Mouse (Mus musculus) hindbrain, embryonic 10.5 days (tissue): Measurements from ENCODE around the gene Bahcc1. TPM values are rescaled to one million over a fixed set of nuclear protein-coding genes. Genes with fewer than 3 reads are reported as not detected.
A peak's percentile ranks its signal among the peaks of the same experiment; 100 is the strongest.

Source experiments
- DNase-seq: peaks from one replicate; pipeline ENCODE4 v3.0.0-alpha.2; 2017; ENCODE audit warnings: low spot score
- H3K27ac ChIP-seq: fragments of 300-500 bp; sonication (generic); 2 replicates; pipeline ENCODE4 v1.5.1; 2016; ENCODE audit warnings: mild to moderate bottlenecking, moderate library complexity
- H3K27me3 ChIP-seq: fragments of 300-500 bp; sonication (generic); 2 replicates; pipeline ENCODE4 v1.6.1; 2016; ENCODE audit warnings: mild to moderate bottlenecking; ENCODE audit not compliant: poor library complexity, insufficient read depth, severe bottlenecking
- H3K36me3 ChIP-seq: fragments of 300-500 bp; sonication (generic); 2 replicates; pipeline ENCODE4 v1.6.1; 2016; ENCODE audit warnings: mild to moderate bottlenecking, moderate library complexity
- H3K4me1 ChIP-seq: fragments of 300-500 bp; sonication (generic); replicated peaks from 2 replicates; pipeline ENCODE4 v1.6.1; 2016; ENCODE audit warnings: mild to moderate bottlenecking
- H3K4me3 ChIP-seq: fragments of 300-500 bp; sonication (generic); 2 replicates; pipeline ENCODE4 v1.5.1; 2016; ENCODE audit warnings: mild to moderate bottlenecking, moderate library complexity
- H3K9me3 ChIP-seq: fragments of 300-500 bp; sonication (generic); 2 replicates; pipeline ENCODE4 v1.6.1; 2016; ENCODE audit warnings: mild to moderate bottlenecking, moderate library complexity
- whole genome bisulfite sequencing: fragments of 180-500 bp; shearing (Covaris S2); methylation state at CpG from one replicate; pipeline ENCODE4 v1.1.7; 2016; 5-methylcytosine and 5-hydroxymethylcytosine counted together
- polyA plus RNA-seq: library from polyadenylated mRNA; unstranded; fragments of >200 nt; fragmentation: Nextera tagmentation; extraction: Ambion mirVana; gene quantifications from 2 replicates; pipeline ENCODE4 v1.2.1, GENCODE M21; 2016

Bahcc1 gene
- polyA plus RNA-seq, 1 experiment from 2014 or later = 17.0 TPM

DNA sequence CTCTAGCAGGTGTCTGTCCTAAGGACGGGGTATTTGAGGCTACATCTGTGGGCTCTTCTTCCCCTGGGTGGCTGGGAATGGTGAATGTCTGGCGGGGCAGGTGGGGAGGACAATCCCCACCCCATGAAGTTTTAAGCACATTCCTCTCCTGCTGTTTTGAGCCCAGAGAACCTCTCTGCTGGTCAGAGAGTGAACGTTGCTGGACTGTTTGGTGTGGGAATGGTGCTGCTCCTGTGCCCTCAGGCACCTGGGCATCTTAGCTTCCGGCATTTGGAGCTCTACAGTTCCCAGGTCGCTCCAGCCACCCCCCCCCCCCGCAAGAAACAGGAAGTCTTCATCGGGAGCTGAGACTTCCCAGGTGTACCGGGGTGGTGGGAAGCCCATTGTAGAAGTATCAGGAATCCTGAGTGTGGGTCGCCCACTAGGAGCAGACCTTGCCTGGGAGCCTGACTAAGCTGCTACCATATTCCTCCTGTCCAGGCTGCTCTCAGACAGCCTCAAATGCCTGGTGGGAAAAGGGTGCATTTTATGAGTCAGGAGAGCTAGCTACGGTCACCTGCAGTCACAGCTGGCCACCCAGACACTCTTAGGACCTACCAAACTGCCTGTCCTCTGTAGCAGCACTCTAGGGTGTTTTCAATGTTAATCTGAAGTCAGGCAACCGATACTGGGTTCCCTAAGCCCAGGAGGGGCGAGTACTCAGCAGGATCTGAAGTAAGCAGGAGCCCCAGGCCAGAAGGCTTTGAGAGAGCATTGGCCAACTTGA is 73.8 kb downstream of the Bahcc1 start:
- DNase-seq = no peak
- H3K4me3 ChIP-seq = peak overlapping the region; percentile 63
- H3K36me3 ChIP-seq = no peaks in the 10 kb centered on the region
- 42% methylated on average over 12 of the region's 12 CpGs for WGBS
- peaks cover 34% of the 10 kb centered on the region for H3K27me3 ChIP-seq
- no peaks in the 10 kb centered on the region for H3K9me3 ChIP-seq
- H3K4me1 ChIP-seq = peaks cover 79% of the 10 kb centered on the region
- peak overlapping the region; percentile 98 for H3K27ac ChIP-seq

- peaks cover 80% of the 10 kb centered on the region for H3K4me1 ChIP-seq
- peaks cover 34% of the 10 kb centered on the region for H3K27me3 ChIP-seq
- H3K27ac ChIP-seq = peak overlapping the region; percentile 98
- DNase-seq = no peak
- 9% methylated on average over 5 of the region's 5 CpGs for WGBS
- H3K4me3 ChIP-seq = peak overlapping the region; percentile 63
- H3K36me3 ChIP-seq = no peaks in the 10 kb centered on the region
- H3K9me3 ChIP-seq = no peaks in the 10 kb centered on the region
Measured at GRCm38 (mm10) chr11:120307132-120307413, 74.3 kb downstream of the Bahcc1 start.

GRCm38 (mm10) chr11:120307566-120308430 is 75.1 kb downstream of the Bahcc1 start:
- peaks cover 82% of the 10 kb centered on the region for H3K4me1 ChIP-seq
- H3K36me3 ChIP-seq = no peaks in the 10 kb centered on the region
- peak overlapping the region; percentile 63 for H3K4me3 ChIP-seq
- peaks cover 34% of the 10 kb centered on the region for H3K27me3 ChIP-seq
- no peaks in the 10 kb centered on the region for H3K9me3 ChIP-seq
- 6% methylated on average over 19 of the region's 19 CpGs for WGBS
- H3K27ac ChIP-seq = peak overlapping the region; percentile 98
- DNase-seq = peak; percentile 97

DNA sequence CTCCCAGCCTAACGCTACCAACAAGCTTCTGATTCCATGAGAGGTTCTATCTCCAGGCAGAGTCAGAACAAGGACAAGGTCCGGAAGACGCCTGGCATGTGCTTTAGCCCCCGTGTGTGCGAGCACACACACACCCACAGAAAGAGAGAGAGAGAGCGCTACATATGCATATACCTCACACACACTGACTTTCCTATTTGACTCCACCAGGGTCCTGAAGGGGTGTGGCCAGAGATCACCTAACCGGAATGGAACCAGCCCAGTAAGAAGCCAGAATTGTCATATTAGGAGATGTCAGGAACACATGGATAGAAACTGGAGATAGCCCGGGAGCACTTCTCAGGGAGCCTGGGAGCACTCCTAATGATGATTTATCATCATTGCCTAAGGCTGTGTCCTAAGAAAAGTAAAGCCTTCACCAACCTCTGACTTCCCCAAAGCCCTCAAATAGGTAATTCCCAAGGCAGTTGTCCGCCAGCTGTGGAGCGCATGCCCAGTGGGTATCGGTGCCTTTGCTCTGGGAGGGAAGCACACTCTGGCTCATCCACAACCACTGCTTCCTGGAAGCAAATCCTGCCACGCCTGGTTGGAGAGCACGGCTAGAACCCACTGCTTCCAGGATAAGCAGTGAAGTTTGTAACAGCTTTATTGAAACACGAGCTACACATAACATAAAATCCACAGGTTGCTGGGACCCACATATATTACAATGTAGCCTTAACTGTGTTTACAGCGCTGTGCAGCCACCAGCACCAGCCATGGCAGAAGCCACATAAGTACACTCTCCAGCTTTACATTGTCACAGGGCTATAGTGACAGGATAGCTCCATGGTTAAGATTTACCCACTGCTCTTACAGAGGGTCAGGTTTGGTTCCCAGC is 75.9 kb downstream of the Bahcc1 start:
- H3K27me3 ChIP-seq = peaks cover 32% of the 10 kb centered on the region
- H3K27ac ChIP-seq = peak overlapping the region; percentile 56; the same call in 1 of the 2 replicates
- H3K36me3 ChIP-seq = no peaks in the 10 kb centered on the region
- peaks cover 76% of the 10 kb centered on the region for H3K4me1 ChIP-seq
- 54% methylated on average over 15 of the region's 15 CpGs for WGBS
- peak; percentile 2 for DNase-seq
- peak overlapping the region; percentile 9 for H3K4me3 ChIP-seq
- H3K9me3 ChIP-seq = no peaks in the 10 kb centered on the region

GRCm38 (mm10) chr11:120310813-120311312 is 78.1 kb downstream of the Bahcc1 start:
- H3K27ac ChIP-seq = peak overlapping the region; percentile 97
- H3K4me1 ChIP-seq = peaks cover 76% of the 10 kb centered on the region
- DNase-seq = peak; percentile 97
- peak overlapping the region; percentile 59 for H3K4me3 ChIP-seq
- WGBS = under 1% methylated on average over 45 of the region's 45 CpGs
- peaks cover 24% of the 10 kb centered on the region for H3K27me3 ChIP-seq
- no peaks in the 10 kb centered on the region for H3K9me3 ChIP-seq
- H3K36me3 ChIP-seq = no peaks in the 10 kb centered on the region

- WGBS = 47% methylated on average over 10 of the region's 10 CpGs
- Histone ChIP-seq H3K4me3 (peak overlapping the region; percentile 59), H3K27ac (peak overlapping the region; percentile 97), H3K9me3 (no peaks in the 10 kb centered on the region), H3K4me1 (peaks cover 75% of the 10 kb centered on the region), H3K27me3 (peaks cover 17% of the 10 kb centered on the region), H3K36me3 (no peaks in the 10 kb centered on the region)
- DNase-seq = no peak
Measured at GRCm38 (mm10) chr11:120311561-120311960, 78.8 kb downstream of the Bahcc1 start.

GRCm38 (mm10) chr11:120312069-120312468 is 79.3 kb downstream of the Bahcc1 start:
- peak overlapping the region; percentile 97 for H3K27ac ChIP-seq
- H3K9me3 ChIP-seq = no peaks in the 10 kb centered on the region
- H3K4me1 ChIP-seq = peaks cover 75% of the 10 kb centered on the region
- H3K27me3 ChIP-seq = peaks cover 12% of the 10 kb centered on the region
- 78% methylated on average over 6 of the region's 6 CpGs for WGBS
- H3K36me3 ChIP-seq = no peaks in the 10 kb centered on the region
- no peak for DNase-seq
- H3K4me3 ChIP-seq = peak overlapping the region; percentile 59; the same call in 1 of the 2 replicates

DNA sequence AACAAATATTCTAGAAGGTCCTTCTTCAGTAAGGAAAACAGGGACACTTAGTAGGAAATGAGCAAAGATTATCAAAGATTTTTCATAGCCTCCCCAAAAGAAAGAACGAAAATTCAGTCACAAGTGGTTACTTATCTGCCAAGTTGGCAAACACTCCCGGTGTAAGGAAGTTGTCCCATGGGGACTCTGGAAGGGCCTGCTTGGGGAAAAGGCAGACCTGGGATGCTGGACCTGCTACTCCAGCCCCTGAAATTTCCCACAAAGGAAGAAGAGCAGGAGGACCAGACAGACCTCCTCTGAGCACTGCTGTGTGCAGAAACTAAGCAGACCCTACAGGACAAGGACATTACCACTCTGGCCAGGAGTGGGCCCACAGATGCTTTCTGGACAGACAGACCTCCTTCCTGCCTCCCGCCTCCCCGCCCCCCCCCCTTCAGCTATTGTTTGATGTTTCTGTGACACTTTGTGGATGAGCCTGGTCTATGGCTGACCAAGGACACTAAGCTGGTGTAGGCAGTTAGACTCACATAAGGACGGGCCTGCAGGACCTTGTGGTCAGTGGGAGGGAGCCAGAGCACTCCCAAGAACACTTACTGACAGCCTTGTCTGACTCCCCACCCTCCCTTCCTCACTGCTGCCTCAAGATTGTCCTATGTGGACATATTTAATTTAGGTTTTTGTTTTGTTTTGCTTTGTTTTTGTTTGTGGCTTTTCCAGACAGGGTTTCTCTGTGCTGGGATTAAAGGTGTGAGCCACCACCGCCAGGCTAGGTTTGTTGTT is 81.3 kb downstream of the Bahcc1 start:
- 0 out of 2 replicates have a peak overlapping the region, but pooled peaks have one; percentile 1 for H3K4me3 ChIP-seq
- DNase-seq = peak; percentile 2
- peak overlapping the region; percentile 95 for H3K27ac ChIP-seq
- peaks cover 64% of the 10 kb centered on the region for H3K4me1 ChIP-seq
- H3K27me3 ChIP-seq = peaks cover 1% of the 10 kb centered on the region; the same call in 1 of the 2 replicates
- no peaks in the 10 kb centered on the region for H3K9me3 ChIP-seq
- WGBS = 52% methylated on average over 6 of the region's 6 CpGs
- H3K36me3 ChIP-seq = no peaks in the 10 kb centered on the region

GRCm38 (mm10) chr11:120314721-120315415 is 82.1 kb downstream of the Bahcc1 start:
- Histone ChIP-seq H3K4me3 (peak overlapping the region; percentile 64), H3K9me3 (no peaks in the 10 kb centered on the region), H3K27me3 (no peaks in the 10 kb centered on the region), H3K27ac (peak overlapping the region; percentile 95), H3K36me3 (no peaks in the 10 kb centered on the region), H3K4me1 (peaks cover 64% of the 10 kb centered on the region)
- DNase-seq = peak; percentile 11
- 43% methylated on average over 16 of the region's 16 CpGs for WGBS

DNA sequence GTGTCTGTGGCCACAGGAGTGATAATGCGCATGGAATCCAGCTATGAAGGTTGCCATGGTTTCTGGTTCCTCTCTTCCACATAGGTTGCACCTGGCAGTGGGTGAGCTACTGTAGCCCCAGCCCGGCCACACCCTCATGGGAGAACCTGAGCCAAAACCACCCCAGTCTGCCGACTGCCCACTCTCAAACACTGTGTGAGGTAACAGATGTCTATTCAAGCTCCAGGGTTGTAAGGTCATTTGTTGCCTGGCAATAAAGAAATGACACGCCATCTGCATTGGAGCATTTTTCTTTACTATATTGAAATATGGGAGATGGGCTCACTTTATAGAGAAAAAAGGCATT is 82.6 kb downstream of the Bahcc1 start:
- 0 out of 2 replicates have a peak, but pooled peaks cover 2% of the 10 kb centered on the region for H3K9me3 ChIP-seq
- H3K27me3 ChIP-seq = no peaks in the 10 kb centered on the region
- peak; percentile 26 for DNase-seq
- WGBS = 36% methylated on average over 4 of the region's 4 CpGs
- no peaks in the 10 kb centered on the region for H3K36me3 ChIP-seq
- peak overlapping the region; percentile 64 for H3K4me3 ChIP-seq
- peaks cover 61% of the 10 kb centered on the region for H3K4me1 ChIP-seq
- H3K27ac ChIP-seq = peak overlapping the region; percentile 95
